Mouse (Mus musculus) CH12.LX (cell line): ENCODE data around the gene Lurap1.

Experiments
- CTCF ChIP-seq, 2 experiments: IDR thresholded peaks in 1 of 2; conservative IDR thresholded peaks in 1 of 2; 2 replicates each; pipeline ENCODE4 v1.5.1; 2011 to 2012; ENCODE audit warnings: low read depth in 2 of 2, low read length in 2 of 2, improper control_type of control experiment in 1 of 2, inconsistent platforms in 1 of 2, mild to moderate bottlenecking in 1 of 2, moderate library complexity in 1 of 2
- ETS1 ChIP-seq: conservative IDR thresholded peaks from 2 replicates; pipeline ENCODE4 v1.6.1; 2012; ENCODE audit warnings: low read depth, mild to moderate bottlenecking, inconsistent platforms, low read length, improper control_type of control experiment, moderate library complexity
- JUN ChIP-seq: IDR thresholded peaks from 2 replicates; pipeline ENCODE4 v1.6.1; 2011; ENCODE audit warnings: low read depth, mild to moderate bottlenecking, low read length, improper control_type of control experiment, moderate library complexity; ENCODE audit not compliant: insufficient read depth
- MEF2A ChIP-seq: IDR thresholded peaks from 2 replicates; pipeline ENCODE4 v1.6.1; 2014; ENCODE audit warnings: low read depth, mild to moderate bottlenecking, inconsistent platforms, low read length, improper control_type of control experiment, borderline replicate concordance
- MYC ChIP-seq: IDR thresholded peaks from 2 replicates; pipeline ENCODE4 v1.6.1; 2011; ENCODE audit warnings: low read depth, mild to moderate bottlenecking, improper control_type of control experiment, low read length
- POLR2A ChIP-seq: IDR thresholded peaks from 2 replicates; pipeline ENCODE4 v1.6.1; 2011; ENCODE audit warnings: low read depth, mild to moderate bottlenecking, improper control_type of control experiment, low read length
- ZKSCAN1 ChIP-seq: IDR thresholded peaks from 2 replicates; pipeline ENCODE4 v1.6.1; 2012; ENCODE audit warnings: low read depth, inconsistent platforms, low read length, improper control_type of control experiment, borderline replicate concordance

GRCm38 (mm10) chr4:116088510-116089249, 62.5 kb downstream of the Lurap1 start:
- TF ChIP-seq CTCF (conservative IDR thresholded peaks at IDR 0.05 in 1 of 2, IDR thresholded peaks at IDR 0.05 in 1 of 2; ENCODE audit: low read depth in 2 of 2, low read length in 2 of 2) (no peak), MEF2A (no peak), MYC (no peak), ETS1 (no peak), ZKSCAN1 (no peak), JUN (no peak), POLR2A (no peak)
